Mouse (Mus musculus): ENCODE data around the gene Cep104. TPM values are rescaled to one million over a fixed set of nuclear protein-coding genes. Genes with fewer than 3 reads are reported as not detected.

Gene Cep104
- total and polyA plus RNA-seq, 2 experiments, result 3.0 to 3.9 TPM

- Histone ChIP-seq H3K4me3 (ENCODE audit: insufficient read depth, low read depth, low read length) (no peak overlapping the region), H3K9ac (ENCODE audit: low read depth, low read length) (no peak overlapping the region), H3K36me3 (ENCODE audit: control insufficient read depth, insufficient read depth, low read length) (no peaks in the 10 kb centered on the region), H3K4me1 (ENCODE audit: control insufficient read depth, insufficient read depth, low read length) (peaks cover 6% of the 10 kb centered on the region), H3K27ac (replicated peaks; ENCODE audit: insufficient read depth, low read depth, low read length) (no peak overlapping the region), H3K79me2 (ENCODE audit: control insufficient read depth, insufficient read depth, low read length) (no peaks in the 10 kb centered on the region), H3K27me3 (ENCODE audit: control insufficient read depth, insufficient read depth, low read length) (no peaks in the 10 kb centered on the region)
- no peak for DNase-seq (ENCODE audit: extremely low read depth, low read depth, low spot score)
- TF ChIP-seq CTCF (IDR thresholded peaks at IDR 0.05; ENCODE audit: low read depth, low read length), result peak; percentile 51
- no peak for TF ChIP-seq POLR2A (IDR thresholded peaks at IDR 0.05; ENCODE audit: extremely low read depth, insufficient read depth, low read length)
Observed at GRCm38 (mm10) chr4:154028646-154029045, 53.7 kb downstream of the Cep104 start.

DNA sequence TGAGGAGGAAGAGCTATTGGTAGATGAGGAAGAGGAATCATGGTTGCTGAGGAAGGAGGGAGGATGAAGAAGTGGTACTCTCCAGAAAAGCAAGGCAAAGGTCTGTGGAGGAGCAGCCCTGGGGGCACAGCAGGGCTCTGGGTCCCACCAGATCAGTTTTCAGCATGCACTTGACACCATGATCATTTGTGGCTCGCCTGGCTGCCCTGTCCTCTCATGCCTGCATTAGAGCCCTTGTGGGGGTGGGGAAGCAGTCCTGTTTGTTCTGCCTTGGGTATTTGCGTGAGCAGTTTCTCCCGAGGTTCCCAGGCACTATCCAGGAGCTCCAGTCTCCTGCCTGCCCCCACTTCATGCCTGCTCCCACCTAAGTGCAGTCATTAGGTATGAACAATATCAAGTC, 62.1 kb downstream of the Cep104 start:
- no peak for TF ChIP-seq POLR2A (IDR thresholded peaks at IDR 0.05; ENCODE audit: extremely low read depth, insufficient read depth, low read length)
- TF ChIP-seq CTCF (IDR thresholded peaks at IDR 0.05; ENCODE audit: low read depth, low read length), result no peak
- WGBS, result 18% methylated on average over 3 of the region's 3 CpGs
- Histone ChIP-seq H3K27ac (replicated peaks; ENCODE audit: insufficient read depth, low read depth, low read length) (no peak overlapping the region), H3K4me1 (ENCODE audit: control insufficient read depth, insufficient read depth, low read length) (no peaks in the 10 kb centered on the region), H3K4me3 (ENCODE audit: insufficient read depth, low read depth, low read length) (no peak overlapping the region), H3K27me3 (ENCODE audit: control insufficient read depth, insufficient read depth, low read length) (no peaks in the 10 kb centered on the region), H3K9ac (ENCODE audit: low read depth, low read length) (no peak overlapping the region), H3K36me3 (ENCODE audit: control insufficient read depth, insufficient read depth, low read length) (no peaks in the 10 kb centered on the region), H3K79me2 (ENCODE audit: control insufficient read depth, insufficient read depth, low read length) (no peaks in the 10 kb centered on the region)
- no peak for DNase-seq (ENCODE audit: extremely low read depth, low read depth, low spot score)

DNA sequence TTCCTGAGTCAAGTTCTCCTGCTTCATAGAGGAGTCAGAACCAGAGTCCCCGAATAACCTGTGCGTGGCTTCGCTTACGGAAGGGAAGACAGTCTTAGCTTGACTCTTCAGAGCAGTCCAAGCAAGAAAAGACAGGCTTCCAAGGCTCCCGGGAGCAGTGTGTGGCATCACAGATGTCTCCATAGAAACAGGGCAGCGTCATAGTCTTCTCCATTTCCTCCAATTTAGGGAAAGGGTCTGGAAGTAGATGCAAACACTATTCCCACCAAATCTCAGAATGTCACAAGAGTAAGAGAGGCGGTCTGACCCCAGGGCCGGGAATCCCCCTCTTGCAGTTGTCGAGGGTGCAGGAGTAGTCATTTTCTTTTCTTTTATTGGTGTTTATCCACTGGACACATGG, 67.6 kb downstream of the Cep104 start, which contains the start of gene Ccdc27:
Ccdc27 (minus strand) TSS at position 101 of the 400 bp plus-strand sequence.
- H3K27me3 ChIP-seq (ENCODE audit: control insufficient read depth, insufficient read depth, low read length), result no peaks in the 10 kb centered on the region
- DNase-seq (ENCODE audit: extremely low read depth, low read depth, low spot score), result no peak
- no peaks in the 10 kb centered on the region for H3K4me1 ChIP-seq (ENCODE audit: control insufficient read depth, insufficient read depth, low read length)
- TF ChIP-seq CTCF (IDR thresholded peaks at IDR 0.05; ENCODE audit: low read depth, low read length) (no peak), POLR2A (IDR thresholded peaks at IDR 0.05; ENCODE audit: extremely low read depth, insufficient read depth, low read length) (no peak)
- no peaks in the 10 kb centered on the region for H3K36me3 ChIP-seq (ENCODE audit: control insufficient read depth, insufficient read depth, low read length)
- 82% methylated on average over 9 of the region's 9 CpGs for WGBS
- H3K79me2 ChIP-seq (ENCODE audit: control insufficient read depth, insufficient read depth, low read length), result no peaks in the 10 kb centered on the region
- no peak within 1 kb of the TSS for H3K27ac ChIP-seq (replicated peaks; ENCODE audit: insufficient read depth, low read depth, low read length)
- no peak within 1 kb of the TSS for H3K4me3 ChIP-seq (ENCODE audit: insufficient read depth, low read depth, low read length)
- H3K9ac ChIP-seq (ENCODE audit: low read depth, low read length), result no peak within 1 kb of the TSS

DNA sequence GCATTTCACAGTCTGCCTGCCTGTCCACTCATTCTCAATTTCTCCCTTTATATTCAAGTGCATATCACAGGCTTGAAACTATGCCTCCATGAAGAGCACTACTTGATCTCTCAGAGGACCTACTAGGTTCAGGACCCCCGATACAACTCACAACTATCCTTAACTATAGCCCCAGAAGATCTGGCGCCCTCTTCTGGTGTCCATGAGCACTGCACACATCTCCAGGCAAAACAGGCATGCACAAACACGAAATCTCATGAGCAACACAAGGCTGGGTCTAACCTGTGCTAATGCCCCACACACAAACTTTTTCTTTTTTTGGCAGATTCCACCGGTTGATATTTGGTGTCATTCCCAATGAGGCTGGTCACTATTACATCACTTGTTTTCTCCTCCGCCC, 70.8 kb downstream of the Cep104 start:
- Histone ChIP-seq H3K36me3 (ENCODE audit: control insufficient read depth, insufficient read depth, low read length) (no peaks in the 10 kb centered on the region), H3K79me2 (ENCODE audit: control insufficient read depth, insufficient read depth, low read length) (no peaks in the 10 kb centered on the region), H3K4me1 (ENCODE audit: control insufficient read depth, insufficient read depth, low read length) (no peaks in the 10 kb centered on the region), H3K9ac (ENCODE audit: low read depth, low read length) (no peak overlapping the region), H3K4me3 (ENCODE audit: insufficient read depth, low read depth, low read length) (no peak overlapping the region), H3K27me3 (ENCODE audit: control insufficient read depth, insufficient read depth, low read length) (no peaks in the 10 kb centered on the region), H3K27ac (replicated peaks; ENCODE audit: insufficient read depth, low read depth, low read length) (no peak overlapping the region)
- DNase-seq (ENCODE audit: extremely low read depth, low read depth, low spot score), result no peak
- WGBS, result 69% methylated on average over 5 of the region's 5 CpGs
- TF ChIP-seq CTCF (IDR thresholded peaks at IDR 0.05; ENCODE audit: low read depth, low read length), result peak; percentile 12; the same call in 1 of the 2 replicates
- TF ChIP-seq POLR2A (IDR thresholded peaks at IDR 0.05; ENCODE audit: extremely low read depth, insufficient read depth, low read length), result no peak

- Histone ChIP-seq H3K4me1 (ENCODE audit: control insufficient read depth, insufficient read depth, low read length) (no peaks in the 10 kb centered on the region), H3K9ac (ENCODE audit: low read depth, low read length) (no peak overlapping the region), H3K27ac (replicated peaks; ENCODE audit: insufficient read depth, low read depth, low read length) (no peak overlapping the region), H3K4me3 (ENCODE audit: insufficient read depth, low read depth, low read length) (no peak overlapping the region), H3K36me3 (ENCODE audit: control insufficient read depth, insufficient read depth, low read length) (no peaks in the 10 kb centered on the region), H3K79me2 (ENCODE audit: control insufficient read depth, insufficient read depth, low read length) (no peaks in the 10 kb centered on the region), H3K27me3 (ENCODE audit: control insufficient read depth, insufficient read depth, low read length) (no peaks in the 10 kb centered on the region)
- 89% methylated on average over 3 of the region's 3 CpGs for WGBS
- no peak for DNase-seq (ENCODE audit: extremely low read depth, low read depth, low spot score)
- TF ChIP-seq CTCF (IDR thresholded peaks at IDR 0.05; ENCODE audit: low read depth, low read length) (no peak), POLR2A (IDR thresholded peaks at IDR 0.05; ENCODE audit: extremely low read depth, insufficient read depth, low read length) (no peak)
Observed at GRCm38 (mm10) chr4:154051401-154051800, 76.4 kb downstream of the Cep104 start.

GRCm38 (mm10) chr4:154053065-154053464, 78.1 kb downstream of the Cep104 start:
- no peaks in the 10 kb centered on the region for H3K4me1 ChIP-seq (ENCODE audit: control insufficient read depth, insufficient read depth, low read length)
- H3K36me3 ChIP-seq (ENCODE audit: control insufficient read depth, insufficient read depth, low read length), result no peaks in the 10 kb centered on the region
- no peak for DNase-seq (ENCODE audit: extremely low read depth, low read depth, low spot score)
- no peak overlapping the region for H3K27ac ChIP-seq (replicated peaks; ENCODE audit: insufficient read depth, low read depth, low read length)
- H3K27me3 ChIP-seq (ENCODE audit: control insufficient read depth, insufficient read depth, low read length), result no peaks in the 10 kb centered on the region
- H3K4me3 ChIP-seq (ENCODE audit: insufficient read depth, low read depth, low read length), result no peak overlapping the region
- TF ChIP-seq POLR2A (IDR thresholded peaks at IDR 0.05; ENCODE audit: extremely low read depth, insufficient read depth, low read length) (no peak), CTCF (IDR thresholded peaks at IDR 0.05; ENCODE audit: low read depth, low read length) (peak; percentile 36)
- H3K9ac ChIP-seq (ENCODE audit: low read depth, low read length), result no peak overlapping the region
- H3K79me2 ChIP-seq (ENCODE audit: control insufficient read depth, insufficient read depth, low read length), result no peaks in the 10 kb centered on the region
- WGBS, result 58% methylated on average over 4 of the region's 4 CpGs

Measured in liver, adult 2 months (tissue).